Mouse (Mus musculus) lung, adult 2 months (tissue): ENCODE results near the gene Abca14. TPM values are rescaled to one million over a fixed set of nuclear protein-coding genes. Genes with fewer than 3 reads are reported as not detected.
A peak's percentile ranks its signal among the peaks of the same experiment; 100 is the strongest.
"Not testable (repeated sequence)": the region's sequence is repeated elsewhere in the genome, so short reads cannot be mapped to it uniquely, and the experiment has no call there.

Experiments used
- DNase-seq: peaks from one replicate; pipeline ENCODE4 v3.0.0; 2022
- H3K4me1 ChIP-seq: fragments of 200-500 bp; 2 replicates; pipeline ENCODE4 v1.6.1; 2011; ENCODE audit warnings: low read length; ENCODE audit not compliant: control insufficient read depth, insufficient read depth
- H3K4me3 ChIP-seq: fragments of 200-500 bp; replicated peaks from 2 replicates; pipeline ENCODE3; 2011; ENCODE audit warnings: low read depth, mild to moderate bottlenecking, control low read depth, low read length; ENCODE audit errors: extremely low read depth
- CTCF ChIP-seq: fragments of 200-500 bp; IDR thresholded peaks from 2 replicates; pipeline ENCODE4 v1.5.1; 2011; ENCODE audit warnings: mild to moderate bottlenecking, low read length, control low read depth; ENCODE audit not compliant: insufficient read depth
- POLR2A ChIP-seq: fragments of 200-500 bp; IDR thresholded peaks from 2 replicates; pipeline ENCODE4 v1.6.1; 2011; ENCODE audit warnings: low read depth, mild to moderate bottlenecking, control low read depth, low read length, borderline replicate concordance; ENCODE audit errors: extremely low read depth
- WGBS: fragments of 180-500 bp; shearing (Covaris S2); methylation state at CpG from one replicate; pipeline ENCODE4 v1.1.7; 2018; 5-methylcytosine and 5-hydroxymethylcytosine counted together
- polyA plus RNA-seq: library from polyadenylated mRNA; depleted of rRNA; stranded (reverse); fragments of >200 nt; gene quantifications from 2 replicates; pipeline ENCODE4 v1.2.3, GENCODE M21; 2012

The Abca14 gene
- polyA plus RNA-seq, 1 experiment: 0.14 TPM

- TF ChIP-seq CTCF: no peak
- TF ChIP-seq POLR2A: no peak
- peak; percentile 28 for DNase-seq
- H3K4me3 ChIP-seq: peak overlapping the region; percentile 22
- H3K4me1 ChIP-seq: peaks cover 7% of the 10 kb centered on the region
- 4% methylated on average over 14 of the region's 14 CpGs for WGBS
Measured at GRCm38 (mm10) chr7:120201231-120201744, 2.5 kb upstream of the Abca14 start.

- H3K4me1 ChIP-seq: peaks cover 9% of the 10 kb centered on the region
- no peak for DNase-seq
- 6% methylated on average over 26 of the region's 26 CpGs for WGBS
- H3K4me3 ChIP-seq: peak within 1 kb of the TSS; percentile 22
- TF ChIP-seq CTCF: no peak
- TF ChIP-seq POLR2A: no peak
Measured at GRCm38 (mm10) chr7:120201771-120202170, 2.0 kb upstream of the Abca14 start, which contains the start of gene Crym. Gene Crym, minus strand, starts transcription at chr7:120202111.

- H3K4me1 ChIP-seq: peaks cover 9% of the 10 kb centered on the region
- WGBS: 15% methylated on average over 9 of the region's 9 CpGs
Measured at GRCm38 (mm10) chr7:120205989-120206388, 2.2 kb downstream of the Abca14 start.

GRCm38 (mm10) chr7:120228541-120228940 lies 24.8 kb downstream of the Abca14 start:
- Histone ChIP-seq H3K4me1 (no peaks in the 10 kb centered on the region), H3K4me3 (no peak overlapping the region)
- no peak for DNase-seq
- TF ChIP-seq POLR2A (no peak), CTCF (no peak)

More at GRCm38 (mm10) chr7:120205989-120206388, 2.2 kb downstream of the Abca14 start:
- no peak for TF ChIP-seq POLR2A
- TF ChIP-seq CTCF: no peak
- peak; percentile 25 for DNase-seq
- H3K4me3 ChIP-seq: peak overlapping the region; percentile 37

GRCm38 (mm10) chr7:120241092-120241491 lies 37.3 kb downstream of the Abca14 start:
- Histone ChIP-seq H3K4me3 (no peak overlapping the region), H3K4me1 (no peaks in the 10 kb centered on the region)
- TF ChIP-seq CTCF: no peak
- no peak for TF ChIP-seq POLR2A
- DNase-seq: peak; percentile 5

GRCm38 (mm10) chr7:120271135-120271991 lies 67.6 kb downstream of the Abca14 start:
- H3K4me3 ChIP-seq: no peak overlapping the region
- no peak for DNase-seq
- TF ChIP-seq POLR2A (no peak), CTCF (no peak)
- WGBS: 66% methylated on average over 7 of the region's 7 CpGs
- no peaks in the 10 kb centered on the region for H3K4me1 ChIP-seq

- 66% methylated on average over 7 of the region's 7 CpGs for WGBS
- DNase-seq: no peak
- H3K4me1 ChIP-seq: no peaks in the 10 kb centered on the region
- no peak for TF ChIP-seq POLR2A
- TF ChIP-seq CTCF: no peak
- no peak overlapping the region for H3K4me3 ChIP-seq
Measured at GRCm38 (mm10) chr7:120272110-120272509, 68.3 kb downstream of the Abca14 start.

GRCm38 (mm10) chr7:120285286-120285685 lies 81.5 kb downstream of the Abca14 start:
- TF ChIP-seq CTCF (no peak), POLR2A (no peak)
- no peak for DNase-seq
- H3K4me3 ChIP-seq: no peak overlapping the region
- H3K4me1 ChIP-seq: no peaks in the 10 kb centered on the region
- WGBS: 51% methylated on average over 3 of the region's 3 CpGs

GRCm38 (mm10) chr7:120316086-120316485 lies 112.3 kb downstream of the Abca14 start:
- no peak overlapping the region for H3K4me3 ChIP-seq
- 61% methylated on average over 1 of the region's 1 CpGs for WGBS
- no peaks in the 10 kb centered on the region for H3K4me1 ChIP-seq
- no peak for DNase-seq
- TF ChIP-seq POLR2A (no peak), CTCF (no peak)

- no peak for DNase-seq
- Histone ChIP-seq H3K4me3 (no peak overlapping the region), H3K4me1 (no peaks in the 10 kb centered on the region)
- TF ChIP-seq POLR2A: no peak
- TF ChIP-seq CTCF: no peak
- WGBS: 15% methylated on average over 4 of the region's 4 CpGs
Measured at GRCm38 (mm10) chr7:120322963-120323362, 119.2 kb downstream of the Abca14 start.

GRCm38 (mm10) chr7:120325911-120326310 lies 122.2 kb downstream of the Abca14 start:
- H3K4me3 ChIP-seq, H3K4me1 ChIP-seq, DNase-seq: not testable (repeated sequence)
- 70% methylated on average over 2 of the region's 2 CpGs for WGBS
